Mouse (Mus musculus): ENCODE measurements around the gene Ankmy1.

DNA sequence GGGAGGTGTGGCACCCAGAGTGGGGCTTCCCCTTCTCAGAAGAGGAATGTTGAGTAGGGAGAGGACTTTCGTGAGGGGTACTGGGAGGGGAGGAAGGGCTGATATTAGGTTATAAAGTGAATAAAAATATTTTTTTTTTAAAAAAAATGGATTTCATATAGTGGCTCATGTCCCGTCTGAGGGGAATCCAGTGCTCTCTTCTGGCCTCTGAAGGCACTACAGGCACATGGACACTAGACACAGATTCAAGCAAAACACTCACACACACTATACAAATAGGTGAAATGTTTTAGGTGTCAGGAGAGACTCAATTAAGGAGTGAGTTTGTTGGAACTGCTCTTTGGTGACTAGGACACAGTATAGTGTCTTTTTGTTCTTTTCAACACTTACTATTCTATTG, 33.3 kb upstream of the Ankmy1 start:
- TF ChIP-seq CTCF (IDR thresholded peaks at IDR 0.05; ENCODE audit: extremely low read depth, insufficient read depth, insufficient read length, insufficient replicate concordance) (no peak), POLR2A (IDR thresholded peaks at IDR 0.05; ENCODE audit: low read depth, low read length) (no peak)
